Mouse (Mus musculus) induced T-regulatory cell, adult 2 months (primary cell): ENCODE data around the gene Reep6.

Experiments used
- DNase-seq: peaks from one replicate; pipeline ENCODE4 v3.0.0-alpha.2; 2012; ENCODE audit warnings: low read depth

The Reep6 gene

DNA sequence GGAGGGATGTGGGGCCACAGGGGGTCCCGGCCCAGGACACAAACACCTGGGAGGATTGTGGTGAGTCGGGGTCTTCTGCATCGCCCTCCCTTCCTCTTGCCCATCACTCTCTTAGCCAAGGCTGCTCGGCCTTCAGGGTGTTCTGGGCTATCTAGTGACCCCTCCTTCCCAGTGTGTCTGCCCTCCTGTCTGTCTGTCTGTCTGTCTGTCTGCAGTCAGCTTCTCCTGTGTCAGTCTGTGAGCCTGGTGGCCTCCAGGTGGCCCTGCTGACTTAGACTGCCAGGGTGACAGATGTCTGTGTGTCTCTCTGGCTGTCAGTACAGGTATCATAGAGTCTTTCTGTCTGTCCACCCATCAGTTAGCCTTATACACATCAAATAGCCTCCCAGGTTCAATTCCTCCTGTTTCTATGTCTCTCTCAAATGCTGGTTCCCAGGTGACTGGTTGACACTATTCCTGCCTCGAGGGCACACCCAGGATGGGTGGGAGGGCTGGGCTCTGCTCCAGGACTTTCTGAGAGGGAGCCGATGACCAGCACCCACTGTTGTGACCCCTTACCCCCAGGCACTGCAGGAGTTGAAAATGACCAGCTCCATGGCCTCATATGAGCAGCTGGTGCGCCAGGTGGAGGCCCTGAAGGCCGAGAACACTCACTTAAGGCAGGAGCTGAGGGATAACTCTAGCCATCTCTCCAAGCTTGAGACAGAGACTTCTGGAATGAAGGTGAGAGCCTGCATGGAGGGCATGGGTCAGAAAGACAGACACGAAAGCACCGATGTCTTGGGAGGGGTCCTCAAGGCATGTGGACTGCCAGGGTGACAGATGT, 28.3 kb upstream of the Reep6 start:
- no peak for DNase-seq

DNA sequence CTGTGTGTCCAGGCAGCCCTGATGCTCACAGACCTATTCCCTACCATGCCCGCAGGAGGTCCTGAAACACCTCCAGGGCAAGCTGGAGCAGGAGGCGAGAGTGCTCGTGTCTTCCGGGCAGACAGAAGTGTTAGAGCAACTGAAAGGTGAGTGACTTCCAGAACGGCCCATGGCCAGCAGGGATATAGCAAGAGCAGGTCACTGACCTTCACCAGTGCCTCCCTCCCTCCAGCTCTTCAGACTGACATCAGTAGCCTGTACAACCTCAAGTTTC, 27.7 kb upstream of the Reep6 start:
- no peak for DNase-seq

DNA sequence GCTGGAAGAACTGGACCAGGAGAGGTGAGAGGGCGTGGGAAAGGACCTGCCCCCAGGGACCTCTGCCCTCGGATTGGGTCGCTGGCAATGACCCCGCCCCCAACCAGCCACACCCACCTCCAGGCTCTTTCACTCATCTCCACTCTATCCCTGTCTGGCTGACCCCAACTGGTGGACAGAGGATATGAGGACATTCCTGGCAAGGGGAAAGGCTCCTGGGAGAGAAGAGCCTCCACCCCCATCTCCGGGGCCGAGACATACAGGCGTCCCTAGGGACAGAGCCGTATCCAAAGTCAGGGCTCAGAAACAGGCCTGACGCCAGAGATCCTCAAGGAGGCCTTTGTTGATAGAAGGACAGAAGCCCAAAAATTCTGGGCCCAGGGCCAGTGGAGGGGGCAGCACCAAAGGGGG, 27.3 kb upstream of the Reep6 start:
- DNase-seq = no peak

DNA sequence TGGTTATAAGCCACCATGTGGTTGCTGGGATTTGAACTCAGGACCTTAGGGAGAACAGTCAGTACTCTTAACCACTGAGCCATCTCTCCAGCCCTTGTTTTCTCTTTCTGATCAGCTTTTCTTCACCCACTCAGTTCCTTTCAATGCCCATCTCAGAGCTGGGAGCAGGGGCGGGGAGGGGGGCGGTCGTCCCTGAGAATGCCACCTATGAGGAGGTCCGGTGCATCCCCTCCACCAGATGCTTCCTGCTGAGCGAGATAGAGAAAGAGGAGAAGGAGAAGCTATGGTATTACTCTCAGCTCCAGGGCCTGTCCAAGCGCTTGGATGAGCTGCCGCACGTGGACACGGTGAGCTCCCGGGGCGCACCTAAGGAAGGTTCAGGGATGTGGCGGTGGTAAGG, 25.3 kb upstream of the Reep6 start:
- no peak for DNase-seq

DNA sequence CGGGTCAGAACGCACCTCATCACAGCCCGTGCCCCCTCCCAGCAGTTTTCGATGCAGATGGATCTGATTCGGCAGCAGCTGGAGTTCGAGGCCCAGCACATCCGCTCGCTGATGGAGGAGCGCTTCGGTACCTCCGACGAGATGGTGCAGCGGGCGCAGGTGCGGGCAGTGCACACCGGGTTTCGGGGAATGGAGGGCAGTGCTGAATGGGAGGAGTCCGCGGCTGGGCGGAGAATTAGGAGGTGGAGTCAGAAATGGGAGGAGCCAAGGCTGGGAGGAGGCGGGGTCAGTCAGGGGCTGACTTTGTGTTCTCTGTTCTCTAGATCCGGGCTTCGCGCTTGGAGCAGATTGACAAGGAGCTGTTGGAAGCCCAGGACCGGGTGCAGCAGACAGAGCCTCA, 24.9 kb upstream of the Reep6 start:
- peak; percentile 86 for DNase-seq

DNA sequence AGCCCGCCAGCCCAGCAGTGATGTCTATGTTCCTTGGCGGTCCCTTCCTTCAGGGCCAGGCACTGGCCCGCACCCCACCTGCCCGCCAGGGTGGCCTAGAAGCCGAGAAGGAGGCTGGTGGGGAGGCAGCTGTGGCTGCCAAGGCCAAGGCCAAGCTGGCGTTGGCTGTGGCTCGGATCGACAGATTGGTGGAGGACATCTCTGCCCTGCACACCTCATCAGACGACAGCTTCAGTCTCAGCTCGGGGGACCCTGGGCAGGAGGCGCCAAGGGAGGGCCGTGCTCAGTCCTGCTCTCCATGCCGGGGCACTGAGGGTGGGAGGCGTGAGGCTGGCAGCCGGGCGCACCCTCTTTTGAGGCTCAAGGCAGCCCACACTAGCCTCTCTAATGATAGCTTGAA, 18.2 kb upstream of the Reep6 start:
- no peak for DNase-seq

DNA sequence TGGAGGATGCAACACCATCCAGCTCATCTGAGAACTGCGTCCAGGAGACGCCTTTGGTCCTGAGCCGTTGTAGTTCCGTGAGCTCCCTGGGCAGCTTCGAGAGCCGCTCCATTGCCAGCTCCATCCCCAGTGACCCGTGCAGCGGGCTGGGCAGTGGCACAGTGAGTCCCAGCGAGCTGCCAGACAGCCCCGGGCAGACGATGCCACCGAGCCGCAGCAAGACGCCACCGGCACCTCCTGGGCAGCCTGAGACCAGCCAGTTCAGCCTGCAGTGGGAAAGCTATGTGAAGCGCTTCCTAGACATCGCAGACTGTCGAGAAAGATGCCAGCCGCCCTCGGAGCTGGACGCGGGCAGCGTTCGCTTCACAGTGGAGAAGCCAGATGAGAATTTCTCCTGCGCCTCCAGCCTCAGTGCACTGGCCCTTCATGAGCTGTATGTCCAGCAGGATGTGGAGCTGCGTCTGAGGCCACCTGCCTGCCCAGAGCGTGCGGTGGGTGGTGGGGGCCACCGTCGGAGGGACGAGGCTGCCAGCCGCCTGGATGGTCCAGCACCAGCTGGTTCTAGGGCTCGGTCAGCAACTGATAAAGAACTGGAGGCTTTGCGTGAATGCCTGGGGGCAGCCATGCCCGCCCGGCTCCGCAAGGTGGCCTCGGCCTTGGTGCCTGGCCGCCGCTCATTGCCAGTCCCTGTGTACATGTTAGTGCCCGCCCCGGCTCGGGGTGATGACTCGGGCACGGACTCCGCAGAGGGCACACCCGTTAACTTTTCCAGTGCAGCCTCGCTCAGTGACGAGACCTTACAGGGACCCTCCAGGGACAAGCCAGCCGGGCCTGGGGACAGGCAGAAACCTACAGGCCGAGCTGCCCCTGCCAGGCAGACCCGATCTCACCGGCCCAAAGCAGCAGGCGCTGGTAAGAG, 16.9 kb upstream of the Reep6 start:
- no peak for DNase-seq

DNA sequence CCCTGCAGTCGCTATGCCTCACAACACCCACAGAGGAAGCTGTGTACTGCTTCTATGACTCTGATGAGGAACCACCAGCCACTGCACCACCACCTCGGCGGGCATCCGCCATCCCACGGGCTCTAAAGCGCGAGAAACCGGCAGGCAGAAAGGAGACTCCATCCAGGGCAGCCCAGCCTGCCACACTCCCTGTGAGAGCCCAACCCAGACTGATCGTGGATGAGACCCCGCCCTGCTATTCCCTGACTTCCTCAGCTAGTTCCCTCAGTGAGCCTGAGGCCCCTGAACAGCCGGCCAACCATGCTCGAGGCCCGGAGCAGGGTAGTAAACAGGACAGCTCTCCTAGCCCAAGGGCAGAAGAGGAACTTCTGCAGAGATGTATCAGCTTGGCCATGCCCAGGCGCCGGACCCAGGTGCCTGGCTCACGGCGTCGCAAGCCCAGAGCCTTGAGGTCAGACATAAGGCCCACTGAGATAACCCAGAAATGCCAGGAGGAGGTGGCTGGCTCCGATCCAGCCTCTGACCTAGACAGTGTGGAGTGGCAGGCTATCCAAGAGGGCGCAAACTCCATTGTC, 16.0 kb upstream of the Reep6 start:
- no peak for DNase-seq

DNA sequence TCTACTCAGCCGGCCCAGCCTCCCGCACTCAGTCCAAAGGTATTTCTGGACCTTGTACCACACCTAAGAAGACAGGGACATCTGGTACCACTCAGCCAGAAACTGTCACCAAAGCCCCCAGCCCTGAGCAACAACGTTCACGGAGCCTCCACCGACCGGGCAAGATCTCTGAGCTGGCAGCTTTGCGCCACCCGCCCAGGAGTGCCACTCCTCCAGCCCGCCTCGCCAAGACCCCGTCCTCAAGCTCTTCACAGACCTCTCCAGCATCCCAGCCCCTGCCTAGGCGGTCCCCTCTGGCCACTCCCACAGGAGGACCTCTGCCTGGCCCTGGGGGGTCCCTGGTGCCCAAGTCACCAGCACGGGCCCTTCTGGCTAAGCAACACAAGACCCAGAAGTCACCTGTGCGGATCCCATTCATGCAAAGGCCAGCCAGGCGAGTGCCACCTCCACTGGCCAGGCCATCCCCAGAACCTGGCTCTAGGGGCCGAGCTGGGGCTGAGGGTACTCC, 15.2 kb upstream of the Reep6 start:
- no peak for DNase-seq

DNA sequence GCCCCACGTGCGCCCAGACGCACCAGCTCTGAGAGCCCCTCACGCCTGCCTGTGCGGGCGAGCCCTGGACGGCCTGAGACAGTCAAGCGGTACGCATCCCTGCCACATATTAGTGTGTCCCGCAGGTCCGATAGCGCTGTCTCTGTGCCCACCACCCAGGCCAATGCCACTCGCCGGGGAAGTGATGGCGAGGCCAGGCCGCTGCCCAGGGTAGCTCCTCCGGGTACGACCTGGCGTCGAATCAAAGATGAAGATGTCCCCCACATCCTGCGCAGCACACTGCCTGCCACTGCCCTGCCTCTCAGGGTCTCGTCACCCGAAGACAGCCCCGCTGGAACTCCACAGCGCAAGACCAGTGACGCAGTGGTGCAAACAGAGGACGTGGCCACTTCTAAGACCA, 14.4 kb upstream of the Reep6 start:
- no peak for DNase-seq

DNA sequence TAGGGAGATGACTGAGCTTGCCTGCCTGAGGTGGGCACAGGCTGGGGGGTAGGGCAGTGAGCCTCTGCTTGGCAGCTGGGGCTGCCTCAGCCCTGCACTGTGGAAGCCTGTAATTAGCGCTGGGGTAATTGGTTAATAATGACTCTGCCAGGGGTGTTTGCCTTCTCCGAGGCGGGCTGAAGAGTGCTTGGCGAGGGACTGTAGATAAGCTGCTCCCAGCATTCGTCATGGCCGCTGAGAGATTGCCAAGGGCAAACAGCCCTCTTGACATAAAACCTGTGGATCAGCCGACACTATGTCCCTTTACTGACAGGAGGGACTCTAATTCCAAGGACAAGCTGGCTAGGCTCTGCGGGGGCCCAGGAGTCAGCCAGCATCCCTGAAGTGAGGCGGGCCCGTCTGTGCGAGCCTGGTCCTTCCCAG, 13.4 kb upstream of the Reep6 start:
- DNase-seq = no peak

DNA sequence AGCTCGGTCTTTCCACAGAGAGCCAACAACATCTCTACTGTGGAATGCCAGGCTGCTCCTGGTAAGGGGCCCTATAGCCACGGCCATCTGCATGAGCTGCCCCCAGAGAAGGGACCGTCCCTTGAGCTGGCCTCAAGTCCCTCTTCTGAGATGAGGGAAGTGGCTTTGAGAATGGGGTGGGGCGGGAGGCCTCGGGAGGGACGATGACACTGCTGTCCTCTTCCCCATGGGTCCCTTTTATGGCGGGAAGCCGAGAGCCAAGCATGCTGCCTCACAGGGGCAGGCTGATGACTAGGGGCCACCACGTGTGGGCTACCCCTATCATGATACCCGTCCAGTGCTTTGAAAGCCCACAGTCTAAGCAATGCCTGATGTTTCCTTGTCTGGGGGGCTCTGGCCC, 12.7 kb upstream of the Reep6 start:
- no peak for DNase-seq

DNA sequence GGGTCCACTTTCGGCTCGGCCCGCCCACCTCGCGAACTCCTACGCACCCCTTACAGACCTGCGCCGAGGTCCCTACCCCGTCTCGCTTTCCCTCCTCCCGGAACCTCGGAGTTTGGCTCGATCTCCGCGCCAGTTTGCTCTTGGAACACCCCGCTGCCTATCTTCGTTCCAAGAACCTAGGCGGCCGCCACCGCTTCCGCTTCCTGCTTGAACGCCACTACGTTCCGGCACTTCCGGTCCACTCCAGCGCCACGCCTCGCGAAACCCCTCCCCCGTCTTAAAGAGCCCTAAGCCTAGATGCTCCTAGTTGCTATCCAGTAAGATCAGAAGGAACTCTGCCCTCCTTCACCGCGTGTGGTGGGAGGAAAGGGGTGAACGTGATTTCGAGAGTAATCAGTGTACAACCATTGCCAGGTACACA, 9.4 kb upstream of the Reep6 start, which contains the start of gene 2310011J03Rik:
Gene 2310011J03Rik, minus strand, starts transcription at position 198 of the 421 bp plus-strand sequence.
- DNase-seq = peak; percentile 97

DNA sequence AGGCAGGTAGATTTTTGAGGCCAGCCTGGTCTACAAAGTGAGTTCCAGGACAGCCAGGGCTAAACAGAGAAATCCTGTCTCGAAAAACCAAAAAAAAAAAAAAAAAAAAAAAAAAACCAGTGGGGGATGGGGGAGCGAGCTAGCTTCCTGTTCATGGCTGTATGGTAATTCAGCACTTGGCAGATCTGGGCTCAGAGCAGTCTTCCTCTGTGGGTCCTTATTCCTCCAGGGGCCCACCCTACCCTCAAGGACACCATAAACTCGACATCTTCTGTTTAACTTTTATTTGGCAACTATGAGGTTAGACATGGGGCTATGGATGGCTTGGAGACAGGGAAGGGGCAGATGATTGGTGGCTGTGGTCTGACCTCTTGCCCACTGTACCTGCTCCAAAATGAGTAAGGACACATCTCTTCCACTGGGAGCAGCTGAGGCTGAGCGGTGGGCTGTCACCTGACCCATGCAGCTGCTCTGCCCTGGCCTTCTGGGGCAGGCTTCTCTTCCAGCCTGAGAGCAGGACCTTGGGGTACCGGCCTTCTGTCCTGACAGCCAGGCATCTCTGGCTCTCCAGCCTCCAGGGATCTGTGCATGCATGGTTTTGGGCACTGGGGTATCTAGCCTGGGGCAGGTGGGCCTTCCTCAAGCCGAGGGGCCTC, 8.6 kb upstream of the Reep6 start:
- DNase-seq = peak; percentile 80

DNA sequence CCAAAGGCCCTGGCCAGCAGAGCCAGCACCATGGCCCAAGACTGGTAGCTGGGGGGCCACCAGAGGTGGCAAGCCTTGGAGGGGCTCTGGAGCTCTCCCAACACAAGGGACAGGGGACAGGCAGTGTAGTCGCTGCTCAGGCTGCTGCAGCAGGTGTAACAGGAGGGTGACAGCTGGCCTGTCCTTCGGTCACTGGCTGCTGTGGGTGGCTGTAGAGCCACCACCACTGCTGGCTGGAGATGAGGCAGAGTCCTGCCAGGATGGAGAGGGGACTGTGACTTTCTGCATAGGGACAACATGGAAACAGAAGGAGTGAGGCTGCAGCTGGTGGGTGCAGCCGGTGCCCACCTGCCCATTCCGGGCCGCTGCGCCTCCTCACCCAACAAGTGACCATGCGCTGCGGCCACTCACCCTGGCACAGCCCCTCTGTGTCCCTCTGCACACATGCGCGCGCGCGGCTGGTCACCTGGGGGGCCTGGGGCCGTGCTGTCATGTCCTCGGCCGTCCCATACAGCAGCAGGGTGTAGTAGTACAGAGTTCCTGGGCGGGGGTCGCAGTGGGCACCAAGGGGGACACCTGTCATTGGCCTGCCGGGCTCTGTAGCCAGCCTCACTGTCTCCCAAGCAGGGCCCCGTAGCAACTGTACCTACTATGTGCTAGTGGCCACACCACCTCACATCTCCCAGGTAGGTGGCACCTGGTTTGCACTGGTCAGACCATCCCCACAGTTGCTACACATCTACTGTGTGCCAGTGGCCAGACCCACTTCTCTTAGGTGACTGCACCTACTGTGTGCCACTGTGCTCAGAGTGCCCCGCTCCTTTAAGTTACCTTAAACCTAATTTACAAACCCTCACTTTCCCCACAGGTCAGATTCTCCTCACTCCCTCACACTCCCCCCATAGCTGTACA, 7.8 kb upstream of the Reep6 start:
- DNase-seq = no peak

DNA sequence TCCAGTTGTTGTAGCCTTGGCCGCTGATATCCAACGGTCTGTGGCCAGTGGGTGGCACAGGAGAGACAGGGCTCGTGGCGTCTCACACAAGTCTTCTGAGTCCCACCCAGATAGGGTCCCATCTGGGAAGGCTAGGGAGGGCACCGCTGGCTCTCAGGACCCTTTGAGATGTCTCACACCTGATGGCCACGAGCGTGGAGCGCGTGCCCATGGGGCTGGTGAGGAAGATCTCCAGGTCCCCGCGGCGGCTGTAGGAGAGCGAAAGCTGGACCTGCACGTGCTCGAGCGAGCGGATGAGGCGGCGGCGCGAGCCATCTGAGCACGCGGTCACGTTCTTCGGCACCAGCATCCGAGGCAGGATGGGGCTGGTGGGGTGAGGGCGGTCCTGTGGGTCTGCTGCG, 6.9 kb upstream of the Reep6 start:
- peak; percentile 76 for DNase-seq

DNA sequence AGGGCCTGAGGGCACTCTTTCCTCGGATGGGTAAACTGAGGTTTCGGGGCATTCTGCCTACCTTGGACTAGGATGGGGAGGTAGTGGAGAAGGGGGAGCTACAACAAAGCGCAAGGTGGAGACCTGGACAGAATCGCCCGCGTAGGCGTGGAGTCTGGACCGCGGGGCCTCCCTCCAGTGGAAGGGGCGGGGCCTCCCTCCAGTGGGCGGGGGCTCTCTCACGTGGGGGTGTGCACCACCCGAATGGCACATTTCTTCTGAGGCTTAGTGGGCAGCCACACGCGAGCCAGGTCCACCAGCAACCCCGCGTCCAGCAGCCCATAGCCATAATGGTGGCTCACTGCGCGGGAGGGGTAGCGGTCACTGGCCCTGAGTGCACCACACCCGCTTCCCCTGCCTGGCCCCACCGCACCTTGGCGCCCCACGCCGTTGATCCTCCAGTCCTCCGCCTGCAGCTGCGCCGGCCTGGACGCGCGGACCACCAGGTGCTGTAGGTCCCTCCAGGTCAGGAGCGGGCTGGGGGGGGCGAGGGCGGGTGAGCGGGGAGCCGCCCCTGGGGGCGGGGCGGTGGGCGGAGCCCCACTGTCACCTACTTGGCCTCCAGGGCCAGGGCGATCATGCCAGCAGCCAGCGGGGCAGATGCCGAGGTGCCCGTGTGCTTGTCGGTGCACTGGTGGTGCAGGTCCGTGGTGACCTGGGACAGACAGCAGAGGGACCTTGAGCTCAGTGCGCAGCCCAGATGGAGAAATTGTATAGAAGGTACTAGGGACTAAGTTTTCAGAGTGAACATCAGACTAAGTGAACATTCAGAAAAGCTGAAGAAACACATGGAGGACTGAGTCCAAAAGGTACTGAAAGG, 6.3 kb upstream of the Reep6 start:
- DNase-seq = peak; percentile 85

DNA sequence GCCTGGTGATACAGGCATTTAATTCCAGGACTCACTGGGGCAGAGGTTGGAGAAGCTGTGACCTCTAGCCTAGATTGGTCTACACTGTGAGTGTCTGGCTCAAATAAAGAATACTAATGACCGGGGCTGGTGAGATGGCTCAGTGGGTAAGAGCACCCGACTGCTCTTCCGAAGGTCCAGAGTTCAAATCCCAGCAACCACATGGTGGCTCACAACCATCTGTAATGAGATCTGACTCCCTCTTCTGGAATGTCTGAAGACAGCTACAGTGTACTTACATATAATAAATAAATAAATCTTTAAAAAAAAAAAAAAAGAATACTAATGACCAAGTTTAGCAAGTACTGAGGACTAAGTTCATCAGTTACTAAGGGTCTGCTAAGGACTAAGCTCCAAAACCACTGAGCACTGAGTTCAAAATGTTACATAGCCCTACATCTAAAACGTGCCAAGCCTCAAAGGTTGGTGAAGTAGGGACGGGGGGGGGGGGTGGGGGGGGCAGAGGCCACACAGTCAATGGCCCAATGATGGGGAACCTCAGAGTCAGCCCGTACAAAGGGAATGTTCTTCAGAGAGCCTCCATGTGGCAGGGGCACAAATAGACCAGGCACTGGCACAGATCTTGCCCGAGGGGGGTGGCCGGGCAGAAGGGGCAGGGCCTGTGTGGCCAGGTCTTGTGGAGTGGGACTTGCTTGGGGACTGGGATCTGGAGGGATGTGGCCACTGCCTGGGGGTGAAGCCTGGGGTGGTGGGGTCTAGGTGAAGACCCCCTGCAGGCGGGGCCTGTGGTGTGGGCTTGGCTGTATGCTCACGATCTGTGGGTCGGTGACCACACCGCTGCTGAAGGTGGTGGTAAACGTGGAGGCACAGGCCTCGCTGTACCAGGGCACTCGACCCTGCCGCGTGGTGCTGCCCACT, 5.4 kb upstream of the Reep6 start:
- DNase-seq = no peak

DNA sequence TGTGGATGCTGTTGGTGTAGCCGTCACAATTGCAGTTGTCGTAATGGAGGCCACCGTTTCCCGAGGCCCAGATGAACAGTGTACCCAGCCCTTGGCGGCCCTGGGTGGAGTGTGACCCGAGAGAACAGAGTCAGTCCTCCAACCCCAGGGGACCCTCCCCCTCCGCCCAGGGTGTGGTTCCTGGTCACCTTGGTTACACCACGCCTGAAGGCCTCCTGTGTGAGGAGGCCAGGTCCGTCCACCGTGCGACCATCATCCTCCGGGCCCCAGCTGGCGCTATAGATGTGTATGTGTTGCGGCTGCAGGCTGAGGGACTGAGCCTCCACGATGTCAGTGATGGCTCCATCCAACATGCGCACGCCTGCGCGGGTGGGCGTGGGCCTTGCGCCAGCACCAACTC, 4.7 kb upstream of the Reep6 start:
- DNase-seq = no peak
